Mouse (Mus musculus): ENCODE data around the gene Pik3r1. TPM values are rescaled to one million over a fixed set of nuclear protein-coding genes. Genes with fewer than 3 reads are reported as not detected.

The Pik3r1 gene
- polyA plus RNA-seq, 1 experiment from 2014 or later, result 18.5 TPM

DNA sequence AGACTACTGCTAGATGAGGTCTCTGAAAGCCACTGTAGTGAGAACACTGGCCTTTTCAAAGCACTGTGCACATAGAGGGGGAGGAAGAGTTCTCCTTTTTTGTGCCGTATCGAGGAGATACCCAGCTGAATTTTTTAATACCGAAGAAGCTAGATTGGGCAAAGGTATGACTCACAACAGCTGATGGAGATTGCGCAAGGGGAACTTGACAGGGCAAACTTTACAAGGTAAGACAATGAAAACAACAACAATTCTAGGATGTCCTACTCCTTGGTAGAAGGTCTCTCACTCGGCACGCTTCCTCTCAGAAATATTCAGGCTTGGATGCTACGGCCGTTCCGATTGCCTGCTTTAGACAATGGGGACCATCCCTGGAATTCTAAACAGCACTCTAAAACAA lies 55.9 kb downstream of the Pik3r1 start:
- 71% methylated on average over 9 of the region's 9 CpGs for WGBS (ENCODE audit: insufficient replicate concordance)

DNA sequence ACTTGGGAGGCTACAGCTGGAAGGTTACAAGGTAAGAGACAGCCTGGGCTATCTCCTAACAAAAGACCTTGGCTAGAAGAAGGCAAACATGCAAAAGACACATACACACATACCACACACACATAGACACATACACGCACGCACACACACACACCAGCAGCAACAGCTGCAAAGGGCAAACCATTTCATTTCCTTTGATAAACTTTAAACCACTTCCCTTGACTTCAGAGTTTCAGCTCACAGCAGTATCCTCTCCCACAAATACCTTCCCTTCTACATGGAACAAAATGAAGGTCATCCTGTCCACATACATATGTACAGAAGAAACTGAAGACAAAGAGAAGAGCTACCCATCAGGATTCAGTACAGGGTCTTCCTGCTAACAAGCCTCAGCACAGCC lies 56.7 kb downstream of the Pik3r1 start:
- Histone ChIP-seq H3K9me3 (ENCODE audit: low read length) (no peaks in the 10 kb centered on the region), H3K36me3 (replicated peaks; ENCODE audit: insufficient read depth, low read length) (peaks cover 19% of the 10 kb centered on the region), H3K4me2 (ENCODE audit: low read depth, low read length) (no peak overlapping the region), H3K4me1 (ENCODE audit: insufficient read depth) (no peaks in the 10 kb centered on the region), H3K27me3 (ENCODE audit: insufficient read depth, low read length) (no peaks in the 10 kb centered on the region), H3K4me3 (ENCODE audit: low read depth, low read length) (no peak overlapping the region), H3K27ac (ENCODE audit: low read depth) (no peak overlapping the region), H3K9ac (replicated peaks) (no peak overlapping the region)
- TF ChIP-seq CTCF (IDR thresholded peaks at IDR 0.05; ENCODE audit: low read depth) (no peak), EP300 (IDR thresholded peaks at IDR 0.05; ENCODE audit: low read depth) (no peak)
- ATAC-seq, result no peak
- DNase-seq, result no peak
- 67% methylated on average over 2 of the region's 2 CpGs for WGBS (ENCODE audit: insufficient replicate concordance)

More for the DNA sequence above, 55.9 kb downstream of the Pik3r1 start:
- peaks cover 13% of the 10 kb centered on the region for H3K36me3 ChIP-seq (replicated peaks; ENCODE audit: insufficient read depth, low read length)
- TF ChIP-seq EP300 (IDR thresholded peaks at IDR 0.05; ENCODE audit: low read depth), result peak; percentile 29; the same call in 1 of the 2 replicates
- TF ChIP-seq CTCF (IDR thresholded peaks at IDR 0.05; ENCODE audit: low read depth), result no peak
- H3K27ac ChIP-seq (ENCODE audit: low read depth), result no peak overlapping the region
- no peaks in the 10 kb centered on the region for H3K27me3 ChIP-seq (ENCODE audit: insufficient read depth, low read length)
- no peak overlapping the region for H3K9ac ChIP-seq (replicated peaks)
- ATAC-seq, result no peak
- H3K4me1 ChIP-seq (ENCODE audit: insufficient read depth), result no peaks in the 10 kb centered on the region
- no peak for DNase-seq
- no peaks in the 10 kb centered on the region for H3K9me3 ChIP-seq (ENCODE audit: low read length)
- no peak overlapping the region for H3K4me3 ChIP-seq (ENCODE audit: low read depth, low read length)
- no peak overlapping the region for H3K4me2 ChIP-seq (ENCODE audit: low read depth, low read length)

DNA sequence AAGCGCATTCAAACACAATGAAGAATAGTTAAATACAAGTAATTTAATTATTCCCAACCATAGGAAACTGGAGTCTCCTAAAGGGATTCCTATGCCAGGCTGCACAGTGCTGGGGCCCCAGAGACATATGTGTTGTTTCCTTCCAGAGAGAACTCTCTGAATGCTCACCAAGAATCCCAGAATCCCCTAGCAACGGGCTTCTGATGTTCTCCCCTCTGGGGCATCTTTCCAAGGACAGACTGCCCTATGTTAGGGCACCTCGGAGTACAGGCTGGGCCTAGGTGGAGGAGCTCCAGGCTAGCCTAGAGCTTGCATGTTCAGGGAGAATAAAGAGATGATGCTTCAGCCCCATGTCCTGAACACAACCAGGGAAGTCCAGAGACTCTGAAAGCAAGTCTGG lies 58.2 kb downstream of the Pik3r1 start:
- TF ChIP-seq EP300 (IDR thresholded peaks at IDR 0.05; ENCODE audit: low read depth), result no peak
- DNase-seq (no peak), ATAC-seq (no peak)
- Histone ChIP-seq H3K9ac (replicated peaks) (no peak overlapping the region), H3K4me2 (ENCODE audit: low read depth, low read length) (no peak overlapping the region), H3K36me3 (replicated peaks; ENCODE audit: insufficient read depth, low read length) (peaks cover 31% of the 10 kb centered on the region), H3K27ac (ENCODE audit: low read depth) (no peak overlapping the region), H3K9me3 (ENCODE audit: low read length) (no peaks in the 10 kb centered on the region), H3K27me3 (ENCODE audit: insufficient read depth, low read length) (no peaks in the 10 kb centered on the region), H3K4me3 (ENCODE audit: low read depth, low read length) (no peak overlapping the region), H3K4me1 (ENCODE audit: insufficient read depth) (no peaks in the 10 kb centered on the region)
- WGBS (ENCODE audit: insufficient replicate concordance), result 84% methylated on average over 3 of the region's 3 CpGs

DNA sequence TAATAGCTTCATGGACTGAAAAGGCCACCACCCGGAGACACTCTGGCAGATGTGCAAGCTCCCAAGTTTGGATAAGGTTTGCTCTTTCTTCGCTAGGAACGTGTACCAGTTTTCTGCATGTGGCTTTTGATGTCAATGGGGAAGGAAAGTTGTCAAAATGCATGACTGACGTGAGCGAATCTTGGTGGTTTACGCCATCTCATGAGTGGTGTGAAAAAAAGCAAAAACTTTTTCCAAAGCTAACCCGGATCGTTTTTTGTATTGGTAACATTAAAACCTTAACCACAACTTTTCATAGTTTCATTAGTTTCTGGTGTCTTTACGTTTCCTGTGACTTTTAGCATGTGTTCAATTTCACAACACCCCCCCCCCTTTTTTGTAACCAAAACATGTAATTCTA lies 60.8 kb downstream of the Pik3r1 start:
- no peak overlapping the region for H3K4me2 ChIP-seq (ENCODE audit: low read depth, low read length)
- no peak overlapping the region for H3K9ac ChIP-seq (replicated peaks)
- no peak overlapping the region for H3K4me3 ChIP-seq (ENCODE audit: low read depth, low read length)
- TF ChIP-seq CTCF (IDR thresholded peaks at IDR 0.05; ENCODE audit: low read depth) (no peak), EP300 (IDR thresholded peaks at IDR 0.05; ENCODE audit: low read depth) (no peak)
- no peaks in the 10 kb centered on the region for H3K4me1 ChIP-seq (ENCODE audit: insufficient read depth)
- no peak overlapping the region for H3K27ac ChIP-seq (ENCODE audit: low read depth)
- 84% methylated on average over 9 of the region's 9 CpGs for WGBS (ENCODE audit: insufficient replicate concordance)
- ATAC-seq (no peak), DNase-seq (no peak)
- no peaks in the 10 kb centered on the region for H3K27me3 ChIP-seq (ENCODE audit: insufficient read depth, low read length)
- H3K9me3 ChIP-seq (ENCODE audit: low read length), result no peaks in the 10 kb centered on the region
- H3K36me3 ChIP-seq (replicated peaks; ENCODE audit: insufficient read depth, low read length), result peaks cover 50% of the 10 kb centered on the region

DNA sequence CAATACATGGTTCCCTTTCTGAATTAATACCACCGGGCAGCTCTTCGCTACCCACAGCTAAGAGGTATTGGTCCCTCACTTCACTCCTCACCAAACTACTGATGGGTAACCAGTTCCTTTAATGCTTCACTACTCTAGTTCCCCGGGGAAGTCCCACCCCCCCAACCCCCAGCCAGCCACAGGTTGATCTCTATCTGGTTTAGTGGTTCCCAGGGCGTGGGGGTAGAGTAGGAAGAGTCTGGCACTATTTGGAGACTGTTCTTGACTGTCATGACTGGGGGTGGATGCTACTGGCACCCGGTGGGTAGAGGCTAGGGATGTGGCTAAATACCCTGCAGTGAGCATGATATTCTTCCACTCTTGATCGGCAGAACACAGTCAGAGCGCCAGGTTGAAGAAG lies 61.6 kb downstream of the Pik3r1 start:
- DNase-seq, result no peak
- Histone ChIP-seq H3K4me2 (ENCODE audit: low read depth, low read length) (no peak overlapping the region), H3K36me3 (replicated peaks; ENCODE audit: insufficient read depth, low read length) (peaks cover 55% of the 10 kb centered on the region), H3K4me3 (ENCODE audit: low read depth, low read length) (no peak overlapping the region), H3K4me1 (ENCODE audit: insufficient read depth) (no peaks in the 10 kb centered on the region), H3K27ac (ENCODE audit: low read depth) (no peak overlapping the region), H3K27me3 (ENCODE audit: insufficient read depth, low read length) (no peaks in the 10 kb centered on the region), H3K9ac (replicated peaks) (no peak overlapping the region), H3K9me3 (ENCODE audit: low read length) (no peaks in the 10 kb centered on the region)
- WGBS (ENCODE audit: insufficient replicate concordance), result 68% methylated on average over 7 of the region's 7 CpGs
- ATAC-seq, result no peak
- TF ChIP-seq EP300 (IDR thresholded peaks at IDR 0.05; ENCODE audit: low read depth) (no peak), CTCF (IDR thresholded peaks at IDR 0.05; ENCODE audit: low read depth) (no peak)

DNA sequence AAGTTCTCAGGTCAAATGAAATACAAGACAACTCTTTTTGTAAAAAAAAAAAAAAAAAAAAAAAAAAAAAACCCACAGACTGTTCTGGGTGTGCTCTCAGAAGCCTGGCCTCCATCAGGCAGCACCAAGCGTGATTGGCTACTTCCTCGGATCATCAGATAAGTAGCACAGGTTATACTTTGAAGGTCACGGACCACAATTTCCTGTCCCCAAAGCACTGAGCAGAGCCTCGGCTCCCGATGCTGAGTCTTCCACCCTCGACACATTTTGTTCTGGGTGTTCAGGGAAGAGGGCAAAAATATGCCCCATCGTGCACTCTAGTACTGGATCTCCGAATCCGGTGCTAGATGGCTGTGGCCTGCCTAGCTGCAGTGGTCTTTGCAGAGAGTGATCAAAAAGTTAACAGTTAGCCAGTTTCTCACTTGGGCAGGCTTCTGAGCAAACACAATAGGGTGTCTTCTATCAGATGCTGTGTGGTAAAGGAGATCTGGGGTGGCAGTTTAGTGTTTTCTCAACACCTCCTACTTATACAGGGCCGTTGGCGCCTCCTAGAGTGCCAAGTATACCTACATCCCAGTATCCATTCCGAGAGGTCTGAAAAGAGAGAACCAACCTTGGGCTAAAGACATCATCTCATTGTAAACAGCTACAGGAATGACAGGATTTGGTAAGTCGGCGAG lies 65.8 kb downstream of the Pik3r1 start:
- no peaks in the 10 kb centered on the region for H3K27me3 ChIP-seq (ENCODE audit: insufficient read depth, low read length)
- DNase-seq, result no peak
- no peak for ATAC-seq
- no peak overlapping the region for H3K9ac ChIP-seq (replicated peaks)
- no peak overlapping the region for H3K27ac ChIP-seq (ENCODE audit: low read depth)
- peaks cover 70% of the 10 kb centered on the region for H3K36me3 ChIP-seq (replicated peaks; ENCODE audit: insufficient read depth, low read length)
- TF ChIP-seq EP300 (IDR thresholded peaks at IDR 0.05; ENCODE audit: low read depth) (no peak), CTCF (IDR thresholded peaks at IDR 0.05; ENCODE audit: low read depth) (no peak)
- H3K9me3 ChIP-seq (ENCODE audit: low read length), result no peaks in the 10 kb centered on the region
- WGBS (ENCODE audit: insufficient replicate concordance), result 75% methylated on average over 14 of the region's 14 CpGs
- H3K4me2 ChIP-seq (ENCODE audit: low read depth, low read length), result no peak overlapping the region
- no peak overlapping the region for H3K4me3 ChIP-seq (ENCODE audit: low read depth, low read length)
- peaks cover 12% of the 10 kb centered on the region for H3K4me1 ChIP-seq (ENCODE audit: insufficient read depth)

All from liver, postnatal 0 days (tissue).